Mouse (Mus musculus) midbrain, embryonic 15.5 days (tissue): ENCODE results near the gene Sema3b. TPM values are rescaled to one million over a fixed set of nuclear protein-coding genes. Genes with fewer than 3 reads are reported as not detected.

ENCODE experiments used
- ATAC-seq: fragments of 200-750 bp; cut with Nextera tagmentation; replicated peaks from 2 replicates; pipeline ENCODE4 v1.8.0; 2017; ENCODE audit warnings: moderate TSS enrichment
- H3K27ac ChIP-seq: fragments of 300-500 bp; sonication (generic); 2 replicates; pipeline ENCODE4 v1.5.1; 2015; ENCODE audit warnings: mild to moderate bottlenecking, inconsistent platforms
- H3K27me3 ChIP-seq: fragments of 300-500 bp; sonication (generic); replicated peaks from 2 replicates; pipeline ENCODE4 v1.6.1; 2015; ENCODE audit warnings: inconsistent platforms
- H3K36me3 ChIP-seq: fragments of 300-500 bp; sonication (generic); replicated peaks from 2 replicates; pipeline ENCODE4 v1.6.1; 2015; ENCODE audit warnings: inconsistent platforms
- H3K4me1 ChIP-seq: fragments of 300-500 bp; sonication (generic); 2 replicates; pipeline ENCODE4 v1.6.1; 2015; ENCODE audit warnings: inconsistent platforms
- H3K4me2 ChIP-seq: fragments of 300-500 bp; sonication (generic); 2 replicates; pipeline ENCODE4 v1.6.1; 2015; ENCODE audit warnings: inconsistent platforms, mild to moderate bottlenecking, moderate library complexity
- H3K4me3 ChIP-seq: fragments of 300-500 bp; sonication (generic); 2 replicates; pipeline ENCODE4 v1.5.1; 2015; ENCODE audit warnings: mild to moderate bottlenecking, inconsistent platforms
- H3K9ac ChIP-seq: fragments of 300-500 bp; sonication (generic); 2 replicates; pipeline ENCODE4 v1.6.1; 2015; ENCODE audit warnings: mild to moderate bottlenecking, inconsistent platforms
- H3K9me3 ChIP-seq: fragments of 300-500 bp; sonication (generic); 2 replicates; pipeline ENCODE4 v1.6.1; 2016; ENCODE audit warnings: inconsistent platforms
- WGBS: fragments of 180-500 bp; shearing (Covaris S2); methylation state at CpG from one replicate; pipeline ENCODE4 v1.1.7; 2015; ENCODE audit warnings: mixed read lengths; 5-methylcytosine and 5-hydroxymethylcytosine counted together
- polyA plus RNA-seq: library from polyadenylated mRNA; unstranded; fragments of >200 nt; fragmentation: Nextera tagmentation; extraction: Ambion mirVana; gene quantifications from 2 replicates; pipeline ENCODE4 v1.2.1, GENCODE M21; 2015

Sema3b gene
- polyA plus RNA-seq, 1 experiment from 2014 or later, result 4.3 TPM

GRCm38 (mm10) chr9:107643544-107644214, 34.6 kb upstream of the Sema3b start:
- Histone ChIP-seq H3K9ac (no peak overlapping the region), H3K4me2 (peak overlapping the region; percentile 63), H3K4me3 (no peak overlapping the region), H3K4me1 (peaks cover 16% of the 10 kb centered on the region), H3K9me3 (no peaks in the 10 kb centered on the region), H3K27me3 (no peaks in the 10 kb centered on the region), H3K27ac (no peak overlapping the region), H3K36me3 (no peaks in the 10 kb centered on the region)
- 93% methylated on average over 13 of the region's 13 CpGs for WGBS
- no peak for ATAC-seq

GRCm38 (mm10) chr9:107641666-107642065, 32.6 kb upstream of the Sema3b start:
- 36% methylated on average over 8 of the region's 8 CpGs for WGBS
- Histone ChIP-seq H3K27ac (no peak overlapping the region), H3K4me2 (no peak overlapping the region), H3K4me1 (peaks cover 28% of the 10 kb centered on the region), H3K9me3 (no peaks in the 10 kb centered on the region), H3K9ac (no peak overlapping the region), H3K4me3 (no peak overlapping the region), H3K36me3 (no peaks in the 10 kb centered on the region), H3K27me3 (no peaks in the 10 kb centered on the region)
- no peak for ATAC-seq

GRCm38 (mm10) chr9:107640257-107640772, 31.3 kb upstream of the Sema3b start:
- Histone ChIP-seq H3K4me2 (no peak overlapping the region), H3K36me3 (no peaks in the 10 kb centered on the region), H3K9me3 (no peaks in the 10 kb centered on the region), H3K27me3 (no peaks in the 10 kb centered on the region), H3K9ac (no peak overlapping the region), H3K4me3 (no peak overlapping the region), H3K27ac (no peak overlapping the region), H3K4me1 (peaks cover 37% of the 10 kb centered on the region)
- WGBS, result 42% methylated on average over 8 of the region's 8 CpGs
- no peak for ATAC-seq

- Histone ChIP-seq H3K4me1 (peaks cover 50% of the 10 kb centered on the region), H3K4me3 (no peak overlapping the region), H3K4me2 (peak overlapping the region; percentile 33; the same call in 1 of the 2 replicates), H3K9me3 (no peaks in the 10 kb centered on the region), H3K27me3 (no peaks in the 10 kb centered on the region), H3K36me3 (no peaks in the 10 kb centered on the region), H3K27ac (peak overlapping the region; percentile 80), H3K9ac (no peak overlapping the region; the same call in 1 of the 2 replicates)
- 2% methylated on average over 7 of the region's 7 CpGs for WGBS
- ATAC-seq, result peak; percentile 44
These were observed 28.0 kb upstream of the Sema3b start for GRCm38 (mm10) chr9:107637070-107637469.

GRCm38 (mm10) chr9:107635279-107636028, 26.4 kb upstream of the Sema3b start, which contains the start of gene Gnai2:
Gene Gnai2 (minus strand): TSS chr9:107635367.
- Histone ChIP-seq H3K27me3 (no peaks in the 10 kb centered on the region), H3K9me3 (no peaks in the 10 kb centered on the region), H3K4me3 (peak within 1 kb of the TSS; percentile 76), H3K4me2 (peak within 1 kb of the TSS; percentile 97), H3K4me1 (peaks cover 66% of the 10 kb centered on the region), H3K27ac (peak within 1 kb of the TSS; percentile 92), H3K36me3 (no peaks in the 10 kb centered on the region), H3K9ac (peak within 1 kb of the TSS; percentile 90)
- peak; percentile 90 for ATAC-seq
- 5% methylated on average over 35 of the region's 38 CpGs for WGBS

GRCm38 (mm10) chr9:107634406-107635278, 25.6 kb upstream of the Sema3b start:
- no peaks in the 10 kb centered on the region for H3K27me3 ChIP-seq
- under 1% methylated on average over 35 of the region's 35 CpGs for WGBS
- no peaks in the 10 kb centered on the region for H3K9me3 ChIP-seq
- H3K4me2 ChIP-seq, result peak overlapping the region; percentile 97
- H3K4me3 ChIP-seq, result peak overlapping the region; percentile 76
- peaks cover 75% of the 10 kb centered on the region for H3K4me1 ChIP-seq
- peak overlapping the region; percentile 90 for H3K9ac ChIP-seq
- no peaks in the 10 kb centered on the region for H3K36me3 ChIP-seq
- peak overlapping the region; percentile 92 for H3K27ac ChIP-seq
- 0 out of 2 replicates have a peak, but pooled peaks have one; percentile 4 for ATAC-seq

- H3K27ac ChIP-seq, result peak overlapping the region; percentile 92
- peak overlapping the region; percentile 90 for H3K9ac ChIP-seq
- peak overlapping the region; percentile 97 for H3K4me2 ChIP-seq
- H3K27me3 ChIP-seq, result no peaks in the 10 kb centered on the region
- H3K4me3 ChIP-seq, result peak overlapping the region; percentile 76
- H3K4me1 ChIP-seq, result peaks cover 83% of the 10 kb centered on the region
- H3K9me3 ChIP-seq, result no peaks in the 10 kb centered on the region
- H3K36me3 ChIP-seq, result no peaks in the 10 kb centered on the region
- WGBS, result 0% methylated on average over 15 of the region's 15 CpGs
- ATAC-seq, result no peak
These were observed 24.8 kb upstream of the Sema3b start for GRCm38 (mm10) chr9:107633661-107634405.

- Histone ChIP-seq H3K27ac (peak overlapping the region; percentile 92), H3K4me2 (peak overlapping the region; percentile 97), H3K4me3 (peak overlapping the region; percentile 76), H3K4me1 (peaks cover 89% of the 10 kb centered on the region), H3K36me3 (no peaks in the 10 kb centered on the region), H3K9me3 (no peaks in the 10 kb centered on the region), H3K9ac (peak overlapping the region; percentile 90), H3K27me3 (no peaks in the 10 kb centered on the region)
- WGBS, result 1% methylated on average over 32 of the region's 33 CpGs
- no peak for ATAC-seq
These were observed 24.1 kb upstream of the Sema3b start for GRCm38 (mm10) chr9:107633091-107633660.

- ATAC-seq, result no peak
- H3K27me3 ChIP-seq, result no peaks in the 10 kb centered on the region
- 11% methylated on average over 6 of the region's 6 CpGs for WGBS
- H3K27ac ChIP-seq, result peak overlapping the region; percentile 92
- no peaks in the 10 kb centered on the region for H3K9me3 ChIP-seq
- H3K9ac ChIP-seq, result peak overlapping the region; percentile 90
- H3K4me2 ChIP-seq, result peak overlapping the region; percentile 97
- H3K36me3 ChIP-seq, result no peaks in the 10 kb centered on the region
- peak overlapping the region; percentile 76 for H3K4me3 ChIP-seq
- H3K4me1 ChIP-seq, result peaks cover 92% of the 10 kb centered on the region
These were observed 23.4 kb upstream of the Sema3b start for GRCm38 (mm10) chr9:107632478-107632877.

GRCm38 (mm10) chr9:107631861-107632260, 22.8 kb upstream of the Sema3b start:
- Histone ChIP-seq H3K4me1 (peaks cover 92% of the 10 kb centered on the region), H3K27me3 (no peaks in the 10 kb centered on the region), H3K27ac (peak overlapping the region; percentile 92), H3K9me3 (no peaks in the 10 kb centered on the region), H3K36me3 (no peaks in the 10 kb centered on the region), H3K4me2 (peak overlapping the region; percentile 97), H3K9ac (peak overlapping the region; percentile 90; the same call in 1 of the 2 replicates), H3K4me3 (peak overlapping the region; percentile 76; the same call in 1 of the 2 replicates)
- WGBS, result 58% methylated on average over 8 of the region's 8 CpGs
- ATAC-seq, result no peak

- 0 out of 2 replicates have a peak overlapping the region, but pooled peaks have one; percentile 76 for H3K4me3 ChIP-seq
These were observed 22.3 kb upstream of the Sema3b start for GRCm38 (mm10) chr9:107631311-107631826.

More at GRCm38 (mm10) chr9:107631311-107631826, 22.3 kb upstream of the Sema3b start:
- H3K4me1 ChIP-seq, result peaks cover 93% of the 10 kb centered on the region
- H3K27ac ChIP-seq, result peak overlapping the region; percentile 92
- no peaks in the 10 kb centered on the region for H3K36me3 ChIP-seq
- no peak for ATAC-seq
- H3K4me2 ChIP-seq, result peak overlapping the region; percentile 97
- no peaks in the 10 kb centered on the region for H3K27me3 ChIP-seq
- no peak overlapping the region for H3K9ac ChIP-seq
- H3K9me3 ChIP-seq, result no peaks in the 10 kb centered on the region
- 22% methylated on average over 9 of the region's 9 CpGs for WGBS
